Mouse (Mus musculus) adrenal gland, adult 18-20 months (tissue): Measurements from ENCODE around the gene Clec16a. TPM values are rescaled to one million over a fixed set of nuclear protein-coding genes. Genes with fewer than 3 reads are reported as not detected.

Source experiments
- DNase-seq, 2 experiments: peaks; one replicate each; pipeline ENCODE4 v3.0.0; 2021 to 2022; ENCODE audit warnings: low spot score in 2 of 2
- total RNA-seq, 2 experiments: library from RNA; stranded (reverse); gene quantifications; 1 replicate in 1 of 2; 2 replicates in 1 of 2; pipeline ENCODE4 v1.2.3; 2021

Clec16a gene
- total RNA-seq, 2 experiments from 2014 or later, result 47.4 to 52.2 TPM

- no peak for DNase-seq
Measured at GRCm38 (mm10) chr16:10578376-10578775, 33.2 kb downstream of the Clec16a start.

DNA sequence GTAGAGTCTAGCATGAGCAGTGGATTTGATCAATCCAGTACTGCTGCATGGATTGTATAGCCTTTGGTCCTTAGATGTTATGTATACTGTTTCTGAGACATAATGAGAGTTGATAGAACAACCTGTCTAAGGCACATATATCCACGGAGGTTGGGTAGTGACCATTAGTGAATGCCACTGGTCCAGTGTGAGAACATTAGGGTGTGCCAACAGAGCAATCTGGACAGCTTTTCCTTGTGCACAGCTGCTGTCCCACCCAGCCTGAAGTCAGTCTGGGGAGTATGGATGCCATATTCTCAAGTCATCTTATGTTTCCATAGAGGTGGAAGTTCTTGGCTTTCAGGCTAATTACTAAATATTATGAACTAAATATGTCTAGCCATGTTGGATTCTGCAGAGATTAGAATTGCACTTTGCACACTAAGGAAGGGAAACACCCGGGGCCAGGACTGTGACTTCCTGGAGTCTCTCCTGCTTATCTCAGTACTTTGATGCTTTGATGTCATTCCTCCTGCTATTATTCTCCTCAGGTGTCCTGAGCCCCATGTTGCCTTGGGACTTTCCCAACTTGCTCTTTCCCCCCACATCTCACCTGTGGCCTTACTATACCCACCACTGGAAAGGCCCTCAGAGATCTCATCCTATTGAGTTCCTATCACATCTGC, 36.2 kb downstream of the Clec16a start:
- DNase-seq, result no peak

DNA sequence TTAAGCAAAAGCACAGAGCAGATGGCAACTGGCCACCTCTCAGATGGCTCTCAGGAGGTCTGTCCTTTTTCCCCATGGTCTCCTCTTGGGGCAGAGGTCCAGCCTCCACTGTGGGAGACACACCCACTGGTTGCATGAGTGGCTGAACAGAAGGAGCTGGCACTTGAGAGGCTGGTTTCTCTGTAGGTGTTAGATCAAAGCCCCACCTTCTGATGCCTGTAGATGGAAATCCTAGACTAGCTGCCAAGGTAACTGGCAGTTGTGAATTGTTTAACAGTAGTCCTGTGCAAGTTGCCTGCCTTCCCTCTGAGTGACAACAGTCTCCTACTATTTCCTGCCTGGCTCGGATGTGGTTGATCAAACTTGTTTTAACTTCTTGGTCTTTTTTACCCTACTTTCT, 40.0 kb downstream of the Clec16a start:
- no peak for DNase-seq

GRCm38 (mm10) chr16:10586546-10586945, 41.4 kb downstream of the Clec16a start:
- DNase-seq, result no peak

- DNase-seq, result no peak
Measured at GRCm38 (mm10) chr16:10599888-10600740, 55.0 kb downstream of the Clec16a start.

- no peak for DNase-seq
Measured at GRCm38 (mm10) chr16:10607802-10608201, 62.7 kb downstream of the Clec16a start.

DNA sequence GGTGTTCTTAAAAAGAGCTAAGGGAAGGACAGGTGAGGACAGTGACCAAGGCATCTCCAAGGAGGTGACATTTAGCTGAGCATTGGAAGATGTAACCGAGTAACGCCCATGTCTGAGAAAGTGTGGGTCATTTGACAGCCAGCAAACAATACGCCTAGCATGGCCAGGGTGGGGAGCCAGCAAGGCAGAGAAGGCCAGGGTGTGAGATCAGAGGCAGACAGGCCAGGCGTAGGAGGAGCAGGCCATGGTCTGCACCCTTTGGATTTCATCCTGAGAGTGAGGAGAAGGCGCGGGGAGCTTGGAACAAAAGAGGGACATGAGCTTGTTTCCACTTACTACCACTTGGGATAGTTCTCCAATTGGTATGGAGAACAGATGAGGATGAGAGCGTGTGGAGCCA, 64.8 kb downstream of the Clec16a start:
- DNase-seq, result no peak

- no peak for DNase-seq
Measured at GRCm38 (mm10) chr16:10610801-10611200, 65.7 kb downstream of the Clec16a start.

- DNase-seq, result no peak
Measured at GRCm38 (mm10) chr16:10611306-10611705, 66.2 kb downstream of the Clec16a start.

DNA sequence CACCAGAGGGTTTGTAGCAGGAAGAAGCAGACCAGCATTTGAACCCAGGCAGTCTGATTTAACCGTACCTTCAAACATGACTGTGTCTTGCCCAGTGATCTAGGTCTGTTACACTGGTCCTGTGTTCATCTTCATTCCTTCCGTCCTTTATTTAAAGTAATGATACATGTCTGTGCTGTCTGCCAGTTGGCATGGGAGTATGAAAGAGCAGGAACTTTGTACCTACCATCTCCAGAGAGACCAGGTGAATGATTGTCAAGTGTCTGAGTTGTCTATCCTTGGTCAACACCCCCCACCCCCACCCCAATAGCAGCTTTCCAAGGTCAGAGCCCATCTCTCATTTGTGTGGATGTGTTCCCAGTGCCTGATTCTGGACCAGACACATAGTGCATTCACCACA, 68.9 kb downstream of the Clec16a start:
- no peak for DNase-seq

DNA sequence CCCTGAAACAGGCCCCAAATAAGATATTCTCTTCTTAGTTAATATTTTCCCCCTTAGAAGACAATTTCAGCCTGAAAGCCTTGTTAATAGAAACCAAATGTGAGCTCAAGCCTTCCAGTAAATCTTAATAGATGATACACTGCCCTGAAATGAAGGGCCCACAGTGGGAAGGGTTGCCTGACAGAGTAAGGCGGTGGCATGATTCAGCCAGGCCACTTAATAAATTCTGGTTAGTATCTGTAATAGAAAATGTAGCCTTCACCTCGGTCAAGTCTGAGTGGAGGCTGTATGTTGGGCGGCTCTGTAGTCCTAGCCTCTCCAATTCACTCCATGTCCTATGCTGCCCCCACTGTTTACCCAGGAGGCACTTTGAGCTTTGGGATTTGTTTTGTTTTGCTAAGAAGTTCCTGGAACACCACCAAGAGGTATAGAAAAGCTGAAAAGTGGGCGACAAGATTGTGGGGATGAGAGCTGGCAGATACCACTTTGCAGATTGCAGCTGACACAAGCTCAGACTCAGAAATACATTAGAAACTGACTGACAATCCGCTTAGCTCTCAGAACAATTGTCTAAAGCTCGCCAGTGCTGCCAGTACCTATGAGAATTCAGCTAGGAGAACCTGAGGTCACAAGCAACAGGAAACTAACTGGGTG, 75.9 kb downstream of the Clec16a start:
- no peak for DNase-seq

- DNase-seq, result no peak
Measured at GRCm38 (mm10) chr16:10621710-10622109, 76.6 kb downstream of the Clec16a start.

GRCm38 (mm10) chr16:10626116-10626515, 81.0 kb downstream of the Clec16a start:
- no peak for DNase-seq

DNA sequence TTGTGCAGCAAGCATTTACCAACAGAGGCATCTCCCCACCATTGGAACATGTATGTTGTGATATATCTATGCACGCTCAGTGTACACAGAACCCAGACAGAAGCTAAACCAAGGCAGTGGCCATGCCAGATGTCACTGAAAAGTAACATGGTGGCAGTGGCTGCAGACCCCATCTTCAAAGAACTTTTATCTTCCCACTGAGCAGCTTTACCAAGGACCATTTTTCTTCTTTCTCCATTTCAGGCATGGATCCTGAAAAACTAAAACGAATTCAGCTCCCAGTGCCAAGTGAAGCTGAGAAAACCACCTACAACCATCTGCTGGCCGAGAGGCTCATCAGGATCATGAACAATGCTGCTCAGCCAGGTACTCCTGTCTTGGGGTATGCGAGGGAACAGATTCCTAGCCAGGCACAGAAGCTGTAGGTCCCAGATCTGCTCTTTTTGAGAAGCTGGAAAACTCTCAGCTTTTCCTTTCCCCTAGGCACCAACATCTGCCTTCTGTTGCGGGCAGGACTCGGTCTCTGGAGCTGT, 82.1 kb downstream of the Clec16a start:
- no peak for DNase-seq

- DNase-seq, result no peak
Measured at GRCm38 (mm10) chr16:10628030-10628555, 83.0 kb downstream of the Clec16a start.

- DNase-seq, result no peak
Measured at GRCm38 (mm10) chr16:10628960-10629359, 83.8 kb downstream of the Clec16a start.

DNA sequence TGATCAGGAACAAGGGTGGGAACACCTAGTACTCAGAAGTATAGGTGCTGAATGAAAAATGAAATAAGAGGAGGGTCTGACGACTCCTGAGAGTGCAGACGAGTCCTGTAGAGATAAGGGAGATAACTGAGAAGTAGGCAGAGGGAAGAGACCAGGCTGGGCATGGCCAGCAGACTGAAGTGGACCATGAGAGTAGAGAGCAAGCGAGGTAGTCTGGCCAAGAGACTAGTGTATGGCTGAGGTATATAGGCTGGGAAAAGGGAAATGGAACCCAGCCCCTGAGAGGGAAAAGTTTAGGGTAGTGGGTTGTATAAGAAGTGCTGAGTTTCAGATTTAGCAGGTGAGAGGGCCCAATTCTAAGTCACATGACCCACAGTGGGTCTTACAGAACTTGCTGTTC, 84.2 kb downstream of the Clec16a start:
- DNase-seq, result no peak

GRCm38 (mm10) chr16:10634940-10635339, 89.8 kb downstream of the Clec16a start:
- no peak for DNase-seq

GRCm38 (mm10) chr16:10637898-10638297, 92.8 kb downstream of the Clec16a start:
- no peak for DNase-seq

GRCm38 (mm10) chr16:10639111-10639889, 94.2 kb downstream of the Clec16a start:
- DNase-seq, result no peak

DNA sequence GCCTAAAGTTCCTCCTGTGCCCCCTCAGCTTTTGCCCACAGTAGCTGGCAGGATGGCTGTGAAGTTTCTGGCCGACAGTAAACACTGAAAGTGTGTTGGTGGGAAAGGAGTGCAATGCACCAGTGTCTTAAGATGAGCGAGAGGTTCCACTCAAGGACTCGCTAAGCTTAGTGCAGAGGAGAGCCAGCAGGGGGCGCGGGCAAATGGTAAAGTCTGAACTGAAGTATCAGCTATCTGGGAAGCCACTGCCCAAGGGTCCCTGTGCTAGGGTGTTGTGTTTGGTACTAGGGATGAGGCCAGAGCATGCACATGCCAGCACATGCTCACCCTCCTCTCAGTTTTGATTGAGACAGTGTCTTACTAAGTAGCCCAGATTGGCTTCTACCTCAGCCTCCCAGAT, 94.9 kb downstream of the Clec16a start:
- peak; percentile 77 to 84 for DNase-seq
